Mouse (Mus musculus): ENCODE measurements around the gene Scgb1b30.
"Not testable (repeated sequence)": the region's sequence is repeated elsewhere in the genome, so short reads cannot be mapped to it uniquely, and the experiment has no call there.

Scgb1b30 gene

GRCm38 (mm10) chr7:34094911-34095481 is at the start of gene Scgb1b30:
Gene Scgb1b30 (plus strand): TSS chr7:34095431.
- no peak for ATAC-seq (ENCODE audit: insufficient number of reproducible peaks, low FRiP score, low TSS enrichment)

GRCm38 (mm10) chr7:34068132-34068531 is 27.1 kb upstream of the Scgb1b30 start:
- ATAC-seq (ENCODE audit: insufficient number of reproducible peaks, low FRiP score, low TSS enrichment), result not testable (repeated sequence)

GRCm38 (mm10) chr7:34100002-34100401 is 4.8 kb downstream of the Scgb1b30 start:
- no peak for ATAC-seq (ENCODE audit: insufficient number of reproducible peaks, low FRiP score, low TSS enrichment)

GRCm38 (mm10) chr7:34101276-34101675 is 6.0 kb downstream of the Scgb1b30 start:
- ATAC-seq (ENCODE audit: insufficient number of reproducible peaks, low FRiP score, low TSS enrichment), result no peak

- ATAC-seq (ENCODE audit: insufficient number of reproducible peaks, low FRiP score, low TSS enrichment), result no peak
Measured at GRCm38 (mm10) chr7:34109190-34109589, 14.0 kb downstream of the Scgb1b30 start.

GRCm38 (mm10) chr7:34116601-34117000 is 21.4 kb downstream of the Scgb1b30 start:
- ATAC-seq (ENCODE audit: insufficient number of reproducible peaks, low FRiP score, low TSS enrichment), result no peak

GRCm38 (mm10) chr7:34120636-34121035 is 25.4 kb downstream of the Scgb1b30 start:
- not testable (repeated sequence) for ATAC-seq (ENCODE audit: insufficient number of reproducible peaks, low FRiP score, low TSS enrichment)

GRCm38 (mm10) chr7:34122987-34123720 is 27.9 kb downstream of the Scgb1b30 start:
- no peak for ATAC-seq (ENCODE audit: insufficient number of reproducible peaks, low FRiP score, low TSS enrichment)

DNA sequence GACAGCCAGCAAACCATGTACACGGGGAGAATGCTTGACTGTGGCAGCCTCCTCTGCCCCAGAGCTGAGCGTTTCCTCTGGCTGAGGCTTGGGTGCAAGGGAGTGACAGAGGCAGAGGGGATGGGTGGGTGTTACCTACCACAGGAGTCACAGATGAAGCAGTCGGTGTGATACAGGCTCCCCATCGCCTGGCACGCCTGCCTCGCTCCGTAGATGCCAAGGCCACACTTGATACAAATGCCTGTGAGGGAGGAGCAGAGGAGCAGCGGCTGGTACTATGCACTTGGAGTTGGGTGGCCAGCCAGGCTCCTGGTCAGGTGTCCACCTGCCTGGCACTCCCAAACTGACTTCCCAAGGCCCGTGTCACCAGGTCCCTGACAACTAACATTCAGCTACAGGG is 30.1 kb downstream of the Scgb1b30 start:
- ATAC-seq (ENCODE audit: insufficient number of reproducible peaks, low FRiP score, low TSS enrichment), result no peak

GRCm38 (mm10) chr7:34126291-34126690 is 31.1 kb downstream of the Scgb1b30 start:
- ATAC-seq (ENCODE audit: insufficient number of reproducible peaks, low FRiP score, low TSS enrichment), result no peak

DNA sequence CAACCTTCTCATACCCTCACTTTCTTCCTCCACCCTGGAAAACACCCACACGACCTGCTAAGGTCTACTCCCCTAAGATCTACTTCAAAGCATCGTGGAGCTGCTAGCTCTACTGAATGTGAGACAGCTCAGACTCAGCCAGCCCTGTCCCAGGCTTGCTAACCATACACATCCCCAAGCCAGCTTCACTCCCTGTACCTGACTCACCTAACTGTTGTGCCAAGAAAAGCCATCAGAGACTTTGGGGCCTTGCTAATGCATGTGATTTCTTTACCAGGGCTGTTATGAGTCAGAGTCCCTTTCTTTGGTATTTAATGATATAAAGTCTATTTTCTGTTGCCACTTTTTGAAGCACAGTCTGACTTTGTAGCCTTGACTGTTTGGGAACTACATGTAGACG is 35.9 kb downstream of the Scgb1b30 start:
- ATAC-seq (ENCODE audit: insufficient number of reproducible peaks, low FRiP score, low TSS enrichment), result no peak

- ATAC-seq (ENCODE audit: insufficient number of reproducible peaks, low FRiP score, low TSS enrichment), result no peak
Measured at GRCm38 (mm10) chr7:34131959-34132354, 36.7 kb downstream of the Scgb1b30 start.

GRCm38 (mm10) chr7:34132355-34133079 is 37.3 kb downstream of the Scgb1b30 start:
- ATAC-seq (ENCODE audit: insufficient number of reproducible peaks, low FRiP score, low TSS enrichment), result no peak

DNA sequence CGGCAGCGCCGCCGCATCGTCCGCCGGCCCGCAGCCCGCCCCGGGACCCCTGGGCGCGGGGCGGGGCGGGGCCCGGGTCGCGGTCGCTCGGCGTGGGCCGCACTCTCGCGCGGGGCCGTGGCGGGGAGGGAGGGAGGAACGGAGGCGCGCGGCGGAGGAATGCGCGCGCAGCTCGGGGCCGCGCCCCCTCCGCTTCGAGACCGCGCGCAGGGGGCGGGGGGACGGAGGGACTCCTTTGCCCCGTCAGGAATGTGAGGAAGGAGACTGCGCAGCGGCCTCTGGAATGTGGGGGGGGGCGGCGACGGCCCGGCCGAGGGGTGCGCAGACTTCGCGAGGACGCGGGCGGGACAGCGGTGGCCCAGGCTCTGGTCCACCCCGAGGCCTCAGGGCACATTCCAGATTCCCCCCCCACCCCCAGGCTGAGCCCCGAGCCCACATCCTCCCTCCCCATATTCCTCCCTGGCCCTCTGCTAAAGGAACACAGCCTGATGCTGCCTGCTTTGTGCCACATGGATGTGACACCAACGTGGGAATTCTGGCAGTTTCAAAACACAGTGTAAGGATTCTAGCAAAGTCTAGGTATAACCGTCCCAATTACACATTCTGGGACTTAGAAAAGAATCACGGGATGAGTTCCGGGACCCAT is 38.0 kb downstream of the Scgb1b30 start, which contains the start of gene Wtip:
Gene Wtip (minus strand): TSS at position 152 of the 646 bp plus-strand sequence.
- ATAC-seq (ENCODE audit: insufficient number of reproducible peaks, low FRiP score, low TSS enrichment), result no peak

GRCm38 (mm10) chr7:34134336-34134735 is 39.1 kb downstream of the Scgb1b30 start:
- no peak for ATAC-seq (ENCODE audit: insufficient number of reproducible peaks, low FRiP score, low TSS enrichment)

DNA sequence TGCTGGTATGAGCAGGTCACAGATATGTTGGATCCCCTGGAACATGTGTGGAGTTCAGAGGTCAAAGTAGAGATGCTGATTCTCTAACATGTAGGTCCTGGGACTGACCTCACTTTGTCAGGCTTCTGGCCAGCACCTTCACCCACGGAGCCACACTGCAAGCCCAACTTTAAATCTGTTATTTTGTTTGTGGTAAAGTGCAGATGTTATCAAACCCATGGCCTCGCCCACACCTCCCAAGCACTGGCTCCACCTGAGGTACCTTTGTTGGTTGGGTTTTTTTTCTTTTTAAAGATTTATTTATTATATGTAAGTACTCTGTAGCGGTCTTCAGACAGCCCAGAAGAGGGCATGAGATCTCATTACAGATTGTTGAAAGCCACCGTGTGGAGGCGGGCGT is 44.3 kb downstream of the Scgb1b30 start:
- ATAC-seq (ENCODE audit: insufficient number of reproducible peaks, low FRiP score, low TSS enrichment), result no peak

- no peak for ATAC-seq (ENCODE audit: insufficient number of reproducible peaks, low FRiP score, low TSS enrichment)
Measured at GRCm38 (mm10) chr7:34141123-34141522, 45.9 kb downstream of the Scgb1b30 start.

GRCm38 (mm10) chr7:34147193-34147592 is 52.0 kb downstream of the Scgb1b30 start:
- ATAC-seq (ENCODE audit: insufficient number of reproducible peaks, low FRiP score, low TSS enrichment), result no peak

Measured in cerebellum, adult (tissue).